Mouse (Mus musculus) kidney, postnatal 0 days (tissue): ENCODE measurements around the gene Nbea. TPM values are rescaled to one million over a fixed set of nuclear protein-coding genes. Genes with fewer than 3 reads are reported as not detected.

Experiments used
- ATAC-seq: fragments of 200-750 bp; cut with Nextera tagmentation; replicated peaks from 2 replicates; pipeline ENCODE4 v1.8.0; 2017; ENCODE audit warnings: low read depth, moderate number of reproducible peaks, moderate TSS enrichment, moderate library complexity; ENCODE audit not compliant: low FRiP score
- DNase-seq: peaks from one replicate; pipeline ENCODE4 v3.0.0-alpha.2; 2016; ENCODE audit warnings: low spot score
- H3K27ac ChIP-seq: fragments of 300-500 bp; sonication (generic); 2 replicates; pipeline ENCODE4 v1.5.1; 2014; ENCODE audit warnings: mild to moderate bottlenecking
- H3K27me3 ChIP-seq: fragments of 300-500 bp; sonication (generic); 2 replicates; pipeline ENCODE4 v1.6.1; 2014; ENCODE audit warnings: low read length, mixed read lengths; ENCODE audit not compliant: insufficient read depth
- H3K36me3 ChIP-seq: fragments of 300-500 bp; sonication (generic); 2 replicates; pipeline ENCODE4 v1.6.1; 2014; ENCODE audit warnings: low read length, mixed read lengths; ENCODE audit not compliant: insufficient read depth
- H3K4me1 ChIP-seq: fragments of 300-500 bp; sonication (generic); replicated peaks from 2 replicates; pipeline ENCODE4 v1.6.1; 2014; ENCODE audit warnings: antibody characterized with exemption, low read length, mixed read lengths; ENCODE audit not compliant: insufficient read depth
- H3K4me2 ChIP-seq: fragments of 300-500 bp; sonication (generic); 2 replicates; pipeline ENCODE4 v1.6.1; 2014; ENCODE audit warnings: mild to moderate bottlenecking, low read length, moderate library complexity, mixed read lengths
- H3K4me3 ChIP-seq: fragments of 300-500 bp; sonication (generic); replicated peaks from 2 replicates; pipeline ENCODE4 v1.5.1; 2014; ENCODE audit warnings: low read depth, low read length
- H3K9ac ChIP-seq: fragments of 300-500 bp; sonication (generic); 2 replicates; pipeline ENCODE4 v1.6.1; 2014; ENCODE audit warnings: low read depth, low read length
- H3K9me3 ChIP-seq: fragments of 300-500 bp; sonication (generic); replicated peaks from 2 replicates; pipeline ENCODE4 v1.6.1; 2016; ENCODE audit warnings: low read length, inconsistent platforms, mixed read lengths
- CTCF ChIP-seq: IDR thresholded peaks from 2 replicates; pipeline ENCODE4 v1.5.1; 2016; ENCODE audit warnings: antibody characterized with exemption, low read depth, mild to moderate bottlenecking, moderate library complexity
- WGBS: fragments of 180-500 bp; shearing (Covaris S2); extraction: QIAGEN DNeasy Blood & Tissue Kit; methylation state at CpG from one replicate; pipeline ENCODE4 v1.1.7; 2014; 5-methylcytosine and 5-hydroxymethylcytosine counted together
- polyA plus RNA-seq: library from polyadenylated mRNA; unstranded; fragments of >200 nt; fragmentation: Nextera tagmentation; extraction: Ambion mirVana; gene quantifications from 2 replicates; pipeline ENCODE4 v1.2.1, GENCODE M21; 2015

Gene Nbea
- polyA plus RNA-seq, 1 experiment from 2014 or later = 8.6 TPM

- no peak for DNase-seq
- Histone ChIP-seq H3K27me3 (no peaks in the 10 kb centered on the region), H3K4me2 (no peak overlapping the region), H3K4me1 (no peaks in the 10 kb centered on the region), H3K9ac (no peak overlapping the region), H3K4me3 (no peak overlapping the region), H3K9me3 (no peaks in the 10 kb centered on the region), H3K27ac (no peak overlapping the region), H3K36me3 (no peaks in the 10 kb centered on the region)
- whole genome bisulfite sequencing = 88% methylated on average over 2 of the region's 2 CpGs
- TF ChIP-seq CTCF = no peak
- no peak for ATAC-seq
Observed at GRCm38 (mm10) chr3:55927343-55927742, 256.2 kb downstream of the Nbea start.

GRCm38 (mm10) chr3:55909290-55909689 lies 274.2 kb downstream of the Nbea start:
- TF ChIP-seq CTCF = no peak
- H3K36me3 ChIP-seq = no peaks in the 10 kb centered on the region
- no peak overlapping the region for H3K27ac ChIP-seq
- ATAC-seq (no peak), DNase-seq (no peak)
- no peak overlapping the region for H3K4me2 ChIP-seq
- no peaks in the 10 kb centered on the region for H3K27me3 ChIP-seq
- 81% methylated on average over 1 of the region's 1 CpGs for WGBS
- H3K9me3 ChIP-seq = no peaks in the 10 kb centered on the region
- no peak overlapping the region for H3K9ac ChIP-seq
- H3K4me3 ChIP-seq = no peak overlapping the region
- no peaks in the 10 kb centered on the region for H3K4me1 ChIP-seq

GRCm38 (mm10) chr3:55890574-55890973 lies 292.9 kb downstream of the Nbea start:
- Histone ChIP-seq H3K27me3 (no peaks in the 10 kb centered on the region), H3K9ac (no peak overlapping the region), H3K36me3 (no peaks in the 10 kb centered on the region), H3K27ac (no peak overlapping the region), H3K4me1 (no peaks in the 10 kb centered on the region), H3K9me3 (no peaks in the 10 kb centered on the region), H3K4me3 (no peak overlapping the region), H3K4me2 (no peak overlapping the region)
- no peak for ATAC-seq
- 95% methylated on average over 5 of the region's 5 CpGs for WGBS
- no peak for DNase-seq
- no peak for TF ChIP-seq CTCF

- no peak overlapping the region for H3K4me3 ChIP-seq
- H3K27ac ChIP-seq = no peak overlapping the region
- H3K9me3 ChIP-seq = no peaks in the 10 kb centered on the region
- ATAC-seq (no peak), DNase-seq (no peak)
- H3K36me3 ChIP-seq = no peaks in the 10 kb centered on the region
- no peak for TF ChIP-seq CTCF
- no peak overlapping the region for H3K4me2 ChIP-seq
- 68% methylated on average over 4 of the region's 4 CpGs for WGBS
- no peaks in the 10 kb centered on the region for H3K27me3 ChIP-seq
- H3K9ac ChIP-seq = no peak overlapping the region
- no peaks in the 10 kb centered on the region for H3K4me1 ChIP-seq
Observed at GRCm38 (mm10) chr3:55889227-55889626, 294.3 kb downstream of the Nbea start.

GRCm38 (mm10) chr3:55887829-55888210 lies 295.7 kb downstream of the Nbea start:
- no peak overlapping the region for H3K27ac ChIP-seq
- no peak overlapping the region for H3K9ac ChIP-seq
- no peaks in the 10 kb centered on the region for H3K4me1 ChIP-seq
- H3K4me2 ChIP-seq = no peak overlapping the region
- 71% methylated on average over 2 of the region's 2 CpGs for WGBS
- ATAC-seq = no peak
- H3K4me3 ChIP-seq = no peak overlapping the region
- H3K9me3 ChIP-seq = no peaks in the 10 kb centered on the region
- no peaks in the 10 kb centered on the region for H3K27me3 ChIP-seq
- no peak for TF ChIP-seq CTCF
- peak; percentile 11 for DNase-seq
- no peaks in the 10 kb centered on the region for H3K36me3 ChIP-seq

- ATAC-seq (no peak), DNase-seq (no peak)
- no peaks in the 10 kb centered on the region for H3K4me1 ChIP-seq
- no peak overlapping the region for H3K4me3 ChIP-seq
- no peak for TF ChIP-seq CTCF
- no peak overlapping the region for H3K9ac ChIP-seq
- no peak overlapping the region for H3K27ac ChIP-seq
- no peaks in the 10 kb centered on the region for H3K27me3 ChIP-seq
- H3K4me2 ChIP-seq = no peak overlapping the region
- H3K9me3 ChIP-seq = no peaks in the 10 kb centered on the region
- H3K36me3 ChIP-seq = no peaks in the 10 kb centered on the region
- WGBS = 79% methylated on average over 10 of the region's 10 CpGs
Observed at GRCm38 (mm10) chr3:55887193-55887828, 296.2 kb downstream of the Nbea start.
